Comparison of ENCODE assay signal across 7 mouse cellular contexts in genomic region chr7:31126211-31126751, GRCm38 (mm10). TPM values are rescaled to one million over a fixed set of nuclear protein-coding genes. Genes with fewer than 3 reads are reported as not detected.
DNase-seq lines count a peak whose midpoint lies in the region; ATAC-seq and TF ChIP-seq lines count a peak whose summit lies in the region.

No protein-coding gene starts in this region.

- H3K36me3 ChIP-seq in lung, embryonic 15.5 days = peaks cover 32% of the 10 kb centered on the region
- H3K36me3 ChIP-seq in liver, embryonic 14.5 days (replicated peaks; ENCODE audit: control insufficient read depth, insufficient read depth, low read depth) = peaks cover 3% of the 10 kb centered on the region
- peaks cover 27% of the 10 kb centered on the region for H3K36me3 ChIP-seq in stomach, embryonic 14.5 days (ENCODE audit: control insufficient read depth, insufficient read depth, low read length)

- no peak for TF ChIP-seq POLR2A in cortical plate, adult 2 months (IDR thresholded peaks at IDR 0.05; ENCODE audit: extremely low read depth, insufficient read depth, low read length)

- peak overlapping the region; percentile 99 for H3K4me2 ChIP-seq in lung, embryonic 15.5 days
- H3K4me2 ChIP-seq in liver, embryonic 14.5 days (ENCODE audit: low read depth) = peak overlapping the region; percentile 54
- peak overlapping the region; percentile 96 for H3K4me2 ChIP-seq in stomach, embryonic 14.5 days (replicated peaks; ENCODE audit: low read depth, low read length)

- peaks cover 17% of the 10 kb centered on the region for H3K4me1 ChIP-seq in lung, embryonic 15.5 days
- H3K4me1 ChIP-seq in cortical plate, adult 2 months (ENCODE audit: control insufficient read depth, insufficient read depth, low read length) = peaks cover 3% of the 10 kb centered on the region; the same call in 1 of the 2 replicates
- 0 out of 4 replicates have a peak, but pooled peaks cover 0 to 2% of the 10 kb centered on the region in 2 experiments for H3K4me1 ChIP-seq in liver, embryonic 14.5 days (replicated peaks; ENCODE audit: control insufficient read depth in 2 of 2, insufficient read depth in 2 of 2, low read length in 1 of 2)
- 0 out of 2 replicates have a peak, but pooled peaks cover 4% of the 10 kb centered on the region for H3K4me1 ChIP-seq in stomach, embryonic 14.5 days (ENCODE audit: control insufficient read depth, insufficient read depth, low read length)

- intact Hi-C loops in gastrocnemius, postnatal 36 days (cut with DNase I) = no loop called here

- H3K27me3 ChIP-seq in lung, embryonic 15.5 days = peaks cover 47% of the 10 kb centered on the region
- peaks cover 30% of the 10 kb centered on the region for H3K27me3 ChIP-seq in liver, embryonic 14.5 days (ENCODE audit: control insufficient read depth, insufficient read depth, low read length)
- H3K27me3 ChIP-seq in stomach, embryonic 14.5 days (ENCODE audit: control insufficient read depth, insufficient read depth, low read length) = peaks cover 7% of the 10 kb centered on the region; the same call in 1 of the 2 replicates

- no peak overlapping the region for H3K27ac ChIP-seq in lung, embryonic 15.5 days
- peak overlapping the region; percentile 96 for H3K27ac ChIP-seq in cortical plate, adult 2 months (ENCODE audit: insufficient read depth, low read length)
- no peak overlapping the region for H3K27ac ChIP-seq in liver, embryonic 14.5 days
- no peak overlapping the region for H3K27ac ChIP-seq in stomach, embryonic 14.5 days (ENCODE audit: low read length)

- DNase-seq in lung, postnatal 14 days = no peak
- DNase-seq in gastrocnemius, postnatal 36 days = peak; percentile 63 to 64
- no peak for DNase-seq in liver, embryonic 14.5 days (ENCODE audit: low read depth in 3 of 3, low spot score in 3 of 3)
- no peak for DNase-seq in adrenal gland, postnatal 10 days

- ATAC-seq in lung, embryonic 15.5 days (ENCODE audit: borderline replicate concordance, extremely low read depth, low FRiP score, low TSS enrichment) = no peak
- ATAC-seq in liver, embryonic 14.5 days (ENCODE audit: insufficient read depth) = no peak
- no peak for ATAC-seq in stomach, embryonic 14.5 days (ENCODE audit: insufficient number of reproducible peaks, insufficient read depth, low FRiP score, low read depth)

- WGBS in lung, embryonic 15.5 days = under 1% methylated on average over 47 of the region's 53 CpGs
- 1% methylated on average over 53 of the region's 53 CpGs for WGBS in liver, embryonic 14.5 days (ENCODE audit: insufficient replicate concordance)
- 2% methylated on average over 53 of the region's 53 CpGs for WGBS in stomach, embryonic 14.5 days

- no peak for TF ChIP-seq CTCF in cortical plate, adult 2 months (IDR thresholded peaks at IDR 0.05; ENCODE audit: extremely low read depth, insufficient read depth, low read length)
- TF ChIP-seq CTCF in liver, embryonic 14.5 days (IDR thresholded peaks at IDR 0.05; ENCODE audit: low read depth) = no peak

- H3K4me3 ChIP-seq in lung, embryonic 15.5 days = peak overlapping the region; percentile 56
- H3K4me3 ChIP-seq in cortical plate, adult 2 months (ENCODE audit: insufficient read depth, low read length) = peak overlapping the region; percentile 84
- H3K4me3 ChIP-seq in liver, embryonic 14.5 days (ENCODE audit: insufficient read depth in 1 of 2, low read depth in 2 of 2, low read length in 2 of 2) = peak overlapping the region; percentile 27 to 42
- peak overlapping the region; percentile 47 for H3K4me3 ChIP-seq in stomach, embryonic 14.5 days (ENCODE audit: low read depth, low read length)

- H3K9me3 ChIP-seq in lung, embryonic 15.5 days = no peaks in the 10 kb centered on the region
- H3K9me3 ChIP-seq in liver, embryonic 14.5 days (ENCODE audit: control insufficient read depth, low read length) = no peaks in the 10 kb centered on the region
- H3K9me3 ChIP-seq in stomach, embryonic 14.5 days (ENCODE audit: control insufficient read depth, low read depth, low read length) = no peaks in the 10 kb centered on the region

- peak overlapping the region; percentile 32; the same call in 1 of the 2 replicates for H3K9ac ChIP-seq in lung, embryonic 15.5 days
- no peak overlapping the region for H3K9ac ChIP-seq in liver, embryonic 14.5 days (replicated peaks)
- H3K9ac ChIP-seq in stomach, embryonic 14.5 days (replicated peaks; ENCODE audit: low read depth, low read length) = peak overlapping the region; percentile 46; the same call in 1 of the 2 replicates

- TF ChIP-seq EP300 in liver, embryonic 14.5 days (IDR thresholded peaks at IDR 0.05; ENCODE audit: low read depth) = no peak

RNA-seq across cellular contexts. Expression of gene Scn1b, which starts 0.5 kb away (rescaled TPM):
- 1.5 and 1.8 TPM in 2 replicates for polyA plus RNA-seq in lung, embryonic 15.5 days (2015; fragmentation: Nextera tagmentation; extraction: Ambion mirVana)
- 1,195 and 1,252 TPM in 2 replicates for polyA plus RNA-seq in cortical plate, adult 2 months (2012; rRNA removed)
- total RNA-seq in gastrocnemius, postnatal 36 days (2021) = 100 to 1,000 TPM; 835 to 915 TPM
- 0.97 and 1.0 TPM in 2 replicates for polyA plus RNA-seq in liver, embryonic 14.5 days (2012; rRNA removed)
- 0.45 and 0.52 TPM in 2 replicates for polyA plus RNA-seq in liver, embryonic 14.5 days (2014; fragmentation: Nextera tagmentation; extraction: Ambion mirVana)
- 1.2 and 1.4 TPM in 2 replicates for polyA plus RNA-seq in stomach, embryonic 14.5 days (2014; fragmentation: Nextera tagmentation; extraction: Ambion mirVana)
- total RNA-seq in adrenal gland, postnatal 10 days (2021) = 10 to 100 TPM; 15.7 to 39.2 TPM

RNA-seq across cellular contexts. Expression of gene Hpn, which starts 11.2 kb away (rescaled TPM):
- polyA plus RNA-seq in lung, embryonic 15.5 days (2015; fragmentation: Nextera tagmentation; extraction: Ambion mirVana) = 14.6 and 16.7 TPM in 2 replicates
- 4.2 and 4.9 TPM in 2 replicates for polyA plus RNA-seq in cortical plate, adult 2 months (2012; rRNA removed)
- 10 to 100 TPM; 14.1 to 15.9 TPM for total RNA-seq in gastrocnemius, postnatal 36 days (2021)
- polyA plus RNA-seq in liver, embryonic 14.5 days (2012; rRNA removed) = 44.7 and 48.0 TPM in 2 replicates
- 43.3 and 44.8 TPM in 2 replicates for polyA plus RNA-seq in liver, embryonic 14.5 days (2014; fragmentation: Nextera tagmentation; extraction: Ambion mirVana)
- polyA plus RNA-seq in stomach, embryonic 14.5 days (2014; fragmentation: Nextera tagmentation; extraction: Ambion mirVana) = 23.0 TPM in 2 replicates
- total RNA-seq in adrenal gland, postnatal 10 days (2021) = 10 to 100 TPM; 25.1 to 65.2 TPM

RNA-seq across cellular contexts. Expression of gene Gramd1a, which starts 29.4 kb away (rescaled TPM):
- 63.0 and 65.5 TPM in 2 replicates for polyA plus RNA-seq in lung, embryonic 15.5 days (2015; fragmentation: Nextera tagmentation; extraction: Ambion mirVana)
- polyA plus RNA-seq in cortical plate, adult 2 months (2012; rRNA removed) = 183 and 188 TPM in 2 replicates
- 10 to 100 TPM; 36.2 to 45.2 TPM for total RNA-seq in gastrocnemius, postnatal 36 days (2021)
- polyA plus RNA-seq in liver, embryonic 14.5 days (2012; rRNA removed) = 19.1 and 19.4 TPM in 2 replicates
- polyA plus RNA-seq in liver, embryonic 14.5 days (2014; fragmentation: Nextera tagmentation; extraction: Ambion mirVana) = 8.0 and 8.5 TPM in 2 replicates
- 62.1 and 63.1 TPM in 2 replicates for polyA plus RNA-seq in stomach, embryonic 14.5 days (2014; fragmentation: Nextera tagmentation; extraction: Ambion mirVana)
- total RNA-seq in adrenal gland, postnatal 10 days (2021) = 10 to 100 TPM; 39.4 to 60.0 TPM

RNA-seq across cellular contexts. Expression of gene Fxyd3, which starts 49.8 kb away (rescaled TPM):
- polyA plus RNA-seq in lung, embryonic 15.5 days (2015; fragmentation: Nextera tagmentation; extraction: Ambion mirVana) = 50.1 and 54.3 TPM in 2 replicates
- polyA plus RNA-seq in cortical plate, adult 2 months (2012; rRNA removed) = 0.59 and 1.0 TPM in 2 replicates
- total RNA-seq in gastrocnemius, postnatal 36 days (2021) = under 1 TPM; 0.77 to 0.96 TPM
- 0.52 and 0.54 TPM in 2 replicates for polyA plus RNA-seq in liver, embryonic 14.5 days (2012; rRNA removed)
- 0.47 and 0.86 TPM in 2 replicates for polyA plus RNA-seq in liver, embryonic 14.5 days (2014; fragmentation: Nextera tagmentation; extraction: Ambion mirVana)
- polyA plus RNA-seq in stomach, embryonic 14.5 days (2014; fragmentation: Nextera tagmentation; extraction: Ambion mirVana) = 458 and 479 TPM in 2 replicates
- 1 to 10 TPM; 4.0 to 5.6 TPM for total RNA-seq in adrenal gland, postnatal 10 days (2021)

Comparison
In these comparisons a context has a peak if more than half of its experiments do, and no peak if none do; other contexts are left out.
1. DNase-seq: peak in gastrocnemius, postnatal 36 days (2 of 2); none in lung, postnatal 14 days (single experiment), liver, embryonic 14.5 days (0 of 3) and adrenal gland, postnatal 10 days (single experiment).
2. RNA of gene Scn1b, which starts 0.5 kb away (polyA plus RNA-seq): 1,195 to 1,252 TPM in cortical plate, adult 2 months; 1.5 to 1.8 TPM in lung, embryonic 15.5 days, 1.2 to 1.4 TPM in stomach, embryonic 14.5 days and 0.45 to 1.0 TPM in liver, embryonic 14.5 days; every median in the first group is over 100 times any median in the second.
3. Peak in every context shown above with its lines, with median percentiles within 50 percentile points of each other: H3K4me2 ChIP-seq and H3K4me3 ChIP-seq.